Mouse (Mus musculus) embryonic facial prominence, embryonic 10.5 days (tissue): ENCODE data around the gene Cacna1d. TPM values are rescaled to one million over a fixed set of nuclear protein-coding genes. Genes with fewer than 3 reads are reported as not detected.

ENCODE experiments used
- DNase-seq: peaks from one replicate; pipeline ENCODE4 v3.0.0-alpha.2; 2017; ENCODE audit warnings: low spot score
- H3K27ac ChIP-seq: fragments of 300-500 bp; sonication (generic); replicated peaks from 2 replicates; pipeline ENCODE4 v1.5.1; 2016; ENCODE audit warnings: mild to moderate bottlenecking
- H3K27me3 ChIP-seq: fragments of 300-500 bp; sonication (generic); replicated peaks from 2 replicates; pipeline ENCODE4 v1.6.1; 2016; ENCODE audit warnings: low read depth, mild to moderate bottlenecking; ENCODE audit not compliant: poor library complexity, severe bottlenecking
- H3K36me3 ChIP-seq: fragments of 300-500 bp; sonication (generic); replicated peaks from 2 replicates; pipeline ENCODE4 v1.6.1; 2016; ENCODE audit warnings: mild to moderate bottlenecking, moderate library complexity
- H3K4me1 ChIP-seq: fragments of 300-500 bp; sonication (generic); 2 replicates; pipeline ENCODE4 v1.6.1; 2016
- H3K4me3 ChIP-seq: fragments of 300-500 bp; sonication (generic); 2 replicates; pipeline ENCODE4 v1.5.1; 2016; ENCODE audit warnings: mild to moderate bottlenecking, moderate library complexity
- H3K9me3 ChIP-seq: fragments of 300-500 bp; sonication (generic); 2 replicates; pipeline ENCODE4 v1.6.1; 2016; ENCODE audit warnings: mild to moderate bottlenecking
- WGBS: fragments of 180-500 bp; shearing (Covaris S2); methylation state at CpG from one replicate; pipeline ENCODE4 v1.1.7; 2016; 5-methylcytosine and 5-hydroxymethylcytosine counted together
- polyA plus RNA-seq: library from polyadenylated mRNA; unstranded; fragments of >200 nt; fragmentation: Nextera tagmentation; extraction: Ambion mirVana; gene quantifications from 2 replicates; pipeline ENCODE4 v1.2.1, GENCODE M21; 2016

Cacna1d gene
- polyA plus RNA-seq, 1 experiment from 2014 or later, result 2.1 TPM

GRCm38 (mm10) chr14:30050280-30050679, 441.0 kb downstream of the Cacna1d start:
- H3K4me1 ChIP-seq, result no peaks in the 10 kb centered on the region
- DNase-seq, result no peak
- no peaks in the 10 kb centered on the region for H3K9me3 ChIP-seq
- no peaks in the 10 kb centered on the region for H3K27me3 ChIP-seq
- no peak overlapping the region for H3K4me3 ChIP-seq
- H3K36me3 ChIP-seq, result no peaks in the 10 kb centered on the region
- no peak overlapping the region for H3K27ac ChIP-seq
- WGBS, result 92% methylated on average over 8 of the region's 8 CpGs

- no peaks in the 10 kb centered on the region for H3K36me3 ChIP-seq
- no peaks in the 10 kb centered on the region for H3K4me1 ChIP-seq
- no peak overlapping the region for H3K4me3 ChIP-seq
- 90% methylated on average over 3 of the region's 3 CpGs for whole genome bisulfite sequencing
- no peaks in the 10 kb centered on the region for H3K9me3 ChIP-seq
- no peak for DNase-seq
- H3K27me3 ChIP-seq, result no peaks in the 10 kb centered on the region
- H3K27ac ChIP-seq, result no peak overlapping the region
Measured at GRCm38 (mm10) chr14:30048049-30048448, 443.2 kb downstream of the Cacna1d start.

GRCm38 (mm10) chr14:30046976-30047375, 444.3 kb downstream of the Cacna1d start:
- H3K9me3 ChIP-seq, result no peaks in the 10 kb centered on the region
- no peaks in the 10 kb centered on the region for H3K4me1 ChIP-seq
- H3K27me3 ChIP-seq, result no peaks in the 10 kb centered on the region
- H3K27ac ChIP-seq, result no peak overlapping the region
- no peak overlapping the region for H3K4me3 ChIP-seq
- 91% methylated on average over 4 of the region's 4 CpGs for WGBS
- no peaks in the 10 kb centered on the region for H3K36me3 ChIP-seq
- DNase-seq, result no peak

- Histone ChIP-seq H3K4me1 (no peaks in the 10 kb centered on the region), H3K36me3 (no peaks in the 10 kb centered on the region), H3K27ac (no peak overlapping the region), H3K4me3 (no peak overlapping the region), H3K27me3 (no peaks in the 10 kb centered on the region), H3K9me3 (no peaks in the 10 kb centered on the region)
- DNase-seq, result no peak
- 84% methylated on average over 8 of the region's 8 CpGs for WGBS
Measured at GRCm38 (mm10) chr14:30045704-30046220, 445.5 kb downstream of the Cacna1d start.

GRCm38 (mm10) chr14:30045239-30045638, 446.0 kb downstream of the Cacna1d start:
- no peaks in the 10 kb centered on the region for H3K36me3 ChIP-seq
- H3K4me3 ChIP-seq, result no peak overlapping the region
- 92% methylated on average over 10 of the region's 10 CpGs for WGBS
- no peaks in the 10 kb centered on the region for H3K9me3 ChIP-seq
- no peaks in the 10 kb centered on the region for H3K27me3 ChIP-seq
- no peaks in the 10 kb centered on the region for H3K4me1 ChIP-seq
- DNase-seq, result no peak
- H3K27ac ChIP-seq, result no peak overlapping the region

GRCm38 (mm10) chr14:30043356-30043940, 447.8 kb downstream of the Cacna1d start:
- WGBS, result 90% methylated on average over 7 of the region's 7 CpGs
- Histone ChIP-seq H3K9me3 (no peaks in the 10 kb centered on the region), H3K27me3 (no peaks in the 10 kb centered on the region), H3K4me3 (no peak overlapping the region), H3K36me3 (no peaks in the 10 kb centered on the region), H3K27ac (no peak overlapping the region), H3K4me1 (no peaks in the 10 kb centered on the region)
- DNase-seq, result no peak

- H3K9me3 ChIP-seq, result no peaks in the 10 kb centered on the region
Measured at GRCm38 (mm10) chr14:30041836-30042235, 449.4 kb downstream of the Cacna1d start.

GRCm38 (mm10) chr14:30039413-30039812, 451.8 kb downstream of the Cacna1d start:
- DNase-seq, result no peak
- no peak overlapping the region for H3K4me3 ChIP-seq
- H3K27ac ChIP-seq, result no peak overlapping the region
- 81% methylated on average over 4 of the region's 4 CpGs for WGBS
- no peaks in the 10 kb centered on the region for H3K4me1 ChIP-seq
- no peaks in the 10 kb centered on the region for H3K36me3 ChIP-seq
- no peaks in the 10 kb centered on the region for H3K9me3 ChIP-seq
- no peaks in the 10 kb centered on the region for H3K27me3 ChIP-seq

More at GRCm38 (mm10) chr14:30041836-30042235, 449.4 kb downstream of the Cacna1d start:
- no peak for DNase-seq
- no peak overlapping the region for H3K27ac ChIP-seq
- no peaks in the 10 kb centered on the region for H3K4me1 ChIP-seq
- 84% methylated on average over 9 of the region's 9 CpGs for WGBS
- no peaks in the 10 kb centered on the region for H3K36me3 ChIP-seq
- no peaks in the 10 kb centered on the region for H3K27me3 ChIP-seq
- H3K4me3 ChIP-seq, result no peak overlapping the region

GRCm38 (mm10) chr14:30038431-30038830, 452.8 kb downstream of the Cacna1d start:
- H3K4me1 ChIP-seq, result peaks cover 4% of the 10 kb centered on the region
- DNase-seq, result no peak
- no peaks in the 10 kb centered on the region for H3K27me3 ChIP-seq
- no peak overlapping the region for H3K4me3 ChIP-seq
- WGBS, result 92% methylated on average over 18 of the region's 18 CpGs
- no peaks in the 10 kb centered on the region for H3K9me3 ChIP-seq
- no peaks in the 10 kb centered on the region for H3K36me3 ChIP-seq
- no peak overlapping the region for H3K27ac ChIP-seq

GRCm38 (mm10) chr14:30033405-30033804, 457.9 kb downstream of the Cacna1d start:
- Histone ChIP-seq H3K9me3 (no peaks in the 10 kb centered on the region), H3K36me3 (no peaks in the 10 kb centered on the region), H3K4me1 (peaks cover 15% of the 10 kb centered on the region), H3K4me3 (no peak overlapping the region), H3K27me3 (no peaks in the 10 kb centered on the region), H3K27ac (no peak overlapping the region)
- no peak for DNase-seq
- WGBS, result 64% methylated on average over 8 of the region's 8 CpGs

GRCm38 (mm10) chr14:30027378-30027777, 463.9 kb downstream of the Cacna1d start:
- 18% methylated on average over 2 of the region's 2 CpGs for WGBS
- H3K36me3 ChIP-seq, result no peaks in the 10 kb centered on the region
- H3K4me1 ChIP-seq, result peaks cover under 1% of the 10 kb centered on the region; the same call in 1 of the 2 replicates
- no peaks in the 10 kb centered on the region for H3K27me3 ChIP-seq
- DNase-seq, result no peak
- no peak overlapping the region for H3K4me3 ChIP-seq
- H3K9me3 ChIP-seq, result no peaks in the 10 kb centered on the region
- no peak overlapping the region for H3K27ac ChIP-seq

- H3K4me3 ChIP-seq, result no peak overlapping the region
- H3K27ac ChIP-seq, result no peak overlapping the region
- H3K4me1 ChIP-seq, result no peaks in the 10 kb centered on the region
- no peak for DNase-seq
- no peaks in the 10 kb centered on the region for H3K36me3 ChIP-seq
- H3K9me3 ChIP-seq, result no peaks in the 10 kb centered on the region
- WGBS, result 77% methylated on average over 7 of the region's 7 CpGs
- no peaks in the 10 kb centered on the region for H3K27me3 ChIP-seq
Measured at GRCm38 (mm10) chr14:30024387-30024786, 466.9 kb downstream of the Cacna1d start.

GRCm38 (mm10) chr14:30022471-30022870, 468.8 kb downstream of the Cacna1d start:
- Histone ChIP-seq H3K4me1 (no peaks in the 10 kb centered on the region), H3K27me3 (no peaks in the 10 kb centered on the region), H3K36me3 (no peaks in the 10 kb centered on the region), H3K4me3 (no peak overlapping the region), H3K27ac (no peak overlapping the region), H3K9me3 (no peaks in the 10 kb centered on the region)
- whole genome bisulfite sequencing, result 92% methylated on average over 6 of the region's 6 CpGs
- DNase-seq, result no peak
